Mouse (Mus musculus) megakaryocyte, adult 5-6 weeks (primary cell): ENCODE measurements around the gene Snrnp25. TPM values are rescaled to one million over a fixed set of nuclear protein-coding genes. Genes with fewer than 3 reads are reported as not detected.
A peak's percentile ranks its signal among the peaks of the same experiment; 100 is the strongest.
"Not testable (repeated sequence)": the region's sequence is repeated elsewhere in the genome, so short reads cannot be mapped to it uniquely, and the experiment has no call there.

Experiments
- ATAC-seq: 2 replicates; pipeline ENCODE4 v1.8.0; 2016; ENCODE audit warnings: mild to moderate bottlenecking, inconsistent platforms; ENCODE audit not compliant: poor library complexity, severe bottlenecking
- total RNA-seq, 2 experiments: library from RNA; stranded (forward) in 1 of 2; stranded (reverse) in 1 of 2; fragments of 153-499, 151-499 nt in 1 of 2; fragments of 221-1000, 200-1000 nt in 1 of 2; gene quantifications; 2 replicates each; pipeline versions ENCODE4 v1.2.3 to v1.2.4; 2015 to 2017

Gene Snrnp25
- total RNA-seq, 2 experiments from 2014 or later: 38.9 to 47.7 TPM

- no peak for ATAC-seq
Measured at GRCm38 (mm10) chr11:32194086-32194485, 11.1 kb upstream of the Snrnp25 start.

DNA sequence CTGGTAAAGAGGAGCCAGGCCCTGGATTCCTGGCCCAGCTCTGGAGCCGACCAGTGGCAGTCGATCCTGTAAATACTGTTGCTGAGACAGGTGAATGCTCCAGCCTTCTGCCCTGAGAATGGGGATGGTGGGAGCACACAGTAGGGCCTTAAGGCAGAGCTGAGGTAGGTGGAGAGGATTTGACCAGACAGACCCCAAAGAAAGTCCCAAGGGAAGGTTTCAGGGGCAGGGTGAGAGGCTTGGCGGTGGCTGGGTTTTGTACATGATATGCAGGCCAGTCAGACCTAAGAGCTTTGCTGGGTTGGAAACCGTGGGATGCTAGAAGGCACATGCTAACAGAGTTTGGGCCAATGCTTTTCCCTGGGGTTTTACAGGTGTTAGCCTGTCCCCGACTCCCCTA is 10.6 kb upstream of the Snrnp25 start:
- ATAC-seq: no peak

DNA sequence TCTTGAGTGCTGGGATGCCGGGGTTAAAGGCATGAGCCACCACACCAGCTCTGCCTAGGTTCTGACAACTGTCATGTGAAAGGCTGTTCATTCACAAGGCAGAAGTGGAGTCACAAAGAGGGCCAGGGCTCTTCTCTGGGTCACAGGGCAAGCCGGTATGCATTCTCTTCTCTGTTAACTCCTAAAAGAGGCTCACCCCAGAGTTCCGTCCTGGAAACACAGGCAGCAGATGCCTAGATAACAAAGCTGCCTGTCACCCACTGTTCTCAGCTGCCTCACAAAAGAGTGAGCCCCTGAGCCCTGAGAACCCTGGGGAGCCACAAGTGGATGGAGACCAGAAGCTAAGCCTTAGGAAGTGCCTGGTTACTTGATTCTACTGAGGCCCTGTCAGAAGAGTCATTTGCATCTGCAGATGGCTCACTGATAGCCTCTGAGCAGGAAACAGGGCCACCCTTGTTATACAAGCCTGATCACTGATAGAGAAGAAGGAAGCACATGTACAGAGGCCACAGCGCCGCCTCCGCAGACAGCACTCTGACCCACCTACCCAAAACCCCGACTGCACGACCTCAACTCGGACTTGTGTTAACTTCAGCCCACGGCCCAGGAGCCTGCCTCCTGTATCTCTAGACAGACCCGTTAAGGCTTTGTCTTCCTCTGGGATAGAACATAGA is 9.2 kb upstream of the Snrnp25 start:
- peak; percentile 47; the same call in 1 of the 2 replicates for ATAC-seq

DNA sequence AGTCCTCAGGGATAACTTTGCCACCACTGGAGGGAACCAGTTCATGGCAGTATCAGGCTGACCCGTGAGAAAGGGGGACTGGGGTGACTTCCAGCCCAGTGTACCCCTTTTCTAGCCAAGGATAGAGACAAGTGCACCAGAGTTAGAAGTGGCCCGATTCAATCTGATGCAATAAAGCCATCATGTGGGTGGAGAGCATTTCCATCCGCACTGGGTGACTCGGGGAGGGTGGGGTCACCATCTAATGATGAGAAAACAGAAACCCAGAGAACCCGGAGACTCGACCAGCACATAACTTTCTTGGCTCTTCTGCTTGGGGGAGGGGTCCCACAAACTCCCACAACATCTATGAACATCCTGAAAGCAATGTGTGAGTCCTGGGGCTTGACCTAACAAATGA is 8.5 kb upstream of the Snrnp25 start:
- no peak for ATAC-seq

DNA sequence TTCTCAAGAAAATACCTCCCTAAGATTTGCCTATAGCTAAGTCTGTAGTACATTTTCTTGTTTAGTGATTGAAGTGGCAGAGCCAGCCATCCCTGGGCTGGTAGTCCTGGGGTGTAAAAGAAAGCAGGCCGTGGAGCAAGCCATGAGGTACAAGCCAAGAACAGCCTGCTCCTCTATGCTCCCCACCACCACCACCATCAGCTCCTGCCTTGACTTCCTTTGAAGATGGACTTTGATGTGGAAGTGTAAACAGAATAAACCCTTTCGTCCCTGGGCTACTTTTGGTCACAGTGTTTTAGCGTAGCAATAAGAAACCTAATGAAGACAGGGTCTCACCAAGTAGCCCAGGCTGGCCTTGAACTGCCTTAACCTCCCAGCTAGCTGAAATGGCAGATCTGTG is 7.4 kb upstream of the Snrnp25 start:
- no peak for ATAC-seq

DNA sequence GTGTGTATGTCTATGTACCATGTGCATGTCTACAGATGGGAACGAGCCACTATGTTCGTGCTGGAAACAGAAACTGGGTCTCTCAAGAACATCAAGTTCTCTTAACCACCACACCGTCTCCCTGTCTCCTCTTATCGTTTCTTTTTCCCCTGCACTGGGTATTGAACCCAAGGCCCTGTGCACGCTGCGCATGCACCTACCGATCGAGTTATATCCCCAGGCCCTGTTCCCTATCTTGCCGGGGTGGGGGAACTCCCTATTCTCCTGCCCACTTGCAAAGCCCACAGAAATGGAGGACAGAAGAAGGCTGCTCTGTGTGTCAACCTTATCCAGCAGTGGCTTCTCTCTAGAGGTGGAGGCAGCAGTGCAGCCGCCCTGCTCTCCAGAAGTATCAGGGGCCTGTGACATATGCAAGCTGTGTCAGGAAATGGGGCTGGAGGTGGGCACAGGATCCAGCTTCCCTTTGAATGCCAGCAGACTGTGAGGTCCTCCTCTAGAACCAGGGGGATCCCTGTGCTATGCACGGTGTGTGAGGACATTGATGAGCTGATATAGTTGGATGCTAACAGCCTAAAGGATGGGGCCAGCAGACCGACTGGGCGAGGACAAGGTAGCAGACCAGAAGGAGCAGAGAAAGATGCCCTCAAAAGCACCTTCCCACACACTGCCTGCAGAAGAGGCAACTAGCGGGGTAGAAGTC is 6.8 kb upstream of the Snrnp25 start:
- no peak for ATAC-seq

- no peak for ATAC-seq
Measured at GRCm38 (mm10) chr11:32199230-32199629, 6.0 kb upstream of the Snrnp25 start.

- ATAC-seq: no peak
Measured at GRCm38 (mm10) chr11:32200075-32200601, 5.1 kb upstream of the Snrnp25 start, which contains the start of gene Il9r. Gene Il9r, minus strand, starts transcription at chr11:32200279.

DNA sequence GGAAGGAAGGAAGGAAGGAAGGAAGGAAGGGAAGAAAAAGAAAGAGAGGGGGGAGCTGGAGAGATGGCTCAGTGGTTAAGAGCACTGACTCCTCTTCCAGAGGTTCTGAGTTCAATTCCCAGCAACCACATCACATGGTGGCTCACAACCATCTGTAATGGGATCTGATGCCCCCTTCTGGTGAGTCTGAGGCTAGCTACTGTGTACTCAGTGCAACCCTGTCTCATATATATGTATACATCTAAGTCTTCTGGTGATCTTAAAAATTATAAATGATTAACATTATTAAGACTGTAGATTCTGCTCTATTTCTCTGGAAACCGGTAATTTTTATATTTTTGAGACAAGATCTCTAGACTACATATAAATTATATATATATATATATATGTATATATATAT is 4.2 kb upstream of the Snrnp25 start:
- not testable (repeated sequence) for ATAC-seq

DNA sequence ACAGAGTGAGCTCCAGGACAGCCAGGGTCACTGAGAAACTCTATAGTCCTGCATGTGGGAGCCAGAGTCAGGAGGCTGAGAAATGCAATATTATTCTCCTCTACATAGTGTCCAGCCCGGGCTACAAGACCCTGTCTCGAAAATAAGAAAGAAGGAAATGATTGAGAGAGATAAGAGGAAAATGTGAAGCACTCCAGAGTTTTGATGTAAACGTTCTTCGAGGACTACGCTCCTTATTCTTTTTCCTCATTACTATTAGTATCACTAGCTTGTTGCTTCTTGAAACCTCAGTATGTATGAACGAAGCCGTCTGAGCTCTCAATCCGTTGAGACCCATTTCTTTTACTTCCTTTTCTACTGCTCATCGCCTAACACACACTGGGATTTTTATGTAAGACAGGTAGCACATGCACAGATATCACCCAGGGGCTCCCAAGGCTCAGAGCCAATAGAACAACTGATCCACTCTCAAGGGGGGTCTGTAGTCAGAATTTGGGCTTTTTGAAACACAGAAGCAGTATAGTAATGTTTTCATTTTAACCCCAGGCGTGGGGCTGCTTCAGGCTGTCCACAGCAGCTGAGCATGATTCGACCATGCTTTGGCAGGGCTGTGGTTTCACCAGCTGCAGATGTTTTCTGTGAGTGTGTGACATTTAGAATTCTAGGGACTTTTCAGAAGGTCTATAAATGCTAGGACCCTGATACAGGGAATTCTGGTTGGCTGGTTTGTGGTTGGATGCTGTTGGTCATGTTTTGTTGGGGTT is 3.1 kb upstream of the Snrnp25 start:
- no peak for ATAC-seq

- no peak for ATAC-seq
Measured at GRCm38 (mm10) chr11:32210623-32211022, 5.4 kb downstream of the Snrnp25 start.

- no peak for ATAC-seq
Measured at GRCm38 (mm10) chr11:32215372-32216162, 10.4 kb downstream of the Snrnp25 start.

DNA sequence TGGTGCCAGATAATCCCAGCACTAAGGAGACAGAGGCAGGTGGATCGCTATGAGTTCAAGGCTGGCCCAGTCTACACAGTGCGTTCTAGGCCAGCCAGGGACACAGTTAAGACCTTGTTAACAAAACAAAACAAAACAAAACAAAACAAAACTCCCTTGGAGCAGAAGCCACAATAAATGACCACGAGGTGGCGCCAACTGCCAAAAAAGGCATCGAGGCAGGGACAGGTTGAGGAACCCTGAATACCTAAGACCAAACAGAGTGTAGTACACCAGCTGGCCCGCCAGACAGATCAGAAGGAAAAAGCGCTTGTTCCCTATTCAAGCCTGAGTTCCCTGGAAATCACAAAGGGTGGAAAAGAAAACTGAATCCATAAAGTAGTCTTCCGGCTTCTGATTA is 11.6 kb downstream of the Snrnp25 start:
- ATAC-seq: peak; percentile 81

DNA sequence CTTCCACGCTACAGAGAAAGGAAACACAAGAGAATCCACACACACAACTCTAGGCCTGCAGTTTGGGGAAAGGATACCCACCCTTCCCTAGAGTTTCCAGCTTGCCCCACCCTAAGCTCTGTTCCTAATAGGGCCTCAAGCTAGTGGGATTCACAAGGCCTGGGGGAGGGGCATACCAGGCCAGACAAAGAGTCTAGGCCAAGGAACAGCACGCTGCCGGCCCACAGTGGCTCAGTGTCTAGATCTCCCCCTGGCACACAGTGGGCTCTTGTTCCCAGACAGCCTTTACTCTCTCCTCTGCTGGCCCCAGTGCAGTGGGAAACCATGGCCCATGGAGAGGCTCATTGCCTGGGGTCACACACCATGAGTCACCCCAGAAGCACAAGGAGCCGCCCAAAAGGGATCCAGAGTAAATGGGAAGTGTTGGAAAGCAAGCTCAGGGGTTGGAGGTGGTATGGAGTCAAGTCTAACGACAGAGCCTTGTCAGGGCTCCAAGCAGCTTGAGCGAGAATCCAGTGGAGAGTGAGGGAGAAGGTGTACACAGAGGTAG is 13.4 kb downstream of the Snrnp25 start:
- ATAC-seq: no peak

GRCm38 (mm10) chr11:32219287-32219686 is 14.1 kb downstream of the Snrnp25 start:
- no peak for ATAC-seq

DNA sequence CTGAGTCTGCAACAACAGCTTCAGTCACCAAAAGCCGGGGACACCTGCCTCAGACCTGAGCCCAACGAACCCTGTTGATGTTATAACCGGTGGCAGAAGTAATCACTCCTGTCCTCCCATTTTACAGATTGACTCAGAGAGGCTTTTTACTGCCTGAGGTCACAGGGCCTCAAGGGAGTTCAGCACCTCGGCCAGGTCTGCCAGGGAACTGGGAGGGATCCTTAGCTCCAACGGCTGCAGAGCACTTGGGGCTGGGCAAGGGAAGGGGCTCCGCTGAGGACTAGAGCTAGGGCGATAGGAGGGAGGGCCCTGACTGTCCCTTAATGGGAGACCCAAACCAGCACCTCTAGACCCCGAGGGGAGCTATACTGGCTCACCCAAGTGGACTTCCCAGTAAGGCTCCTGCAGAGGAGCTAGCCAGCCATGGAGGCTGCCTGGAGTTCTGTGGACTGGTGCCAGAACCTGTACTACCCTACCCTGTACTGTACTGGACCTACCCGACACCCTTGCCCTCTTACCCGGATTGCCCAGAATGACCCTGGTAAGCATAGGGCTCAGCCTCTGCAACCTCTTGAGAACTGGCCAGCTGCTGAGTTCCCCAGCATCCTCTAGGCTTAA is 15.5 kb downstream of the Snrnp25 start:
- ATAC-seq: no peak

DNA sequence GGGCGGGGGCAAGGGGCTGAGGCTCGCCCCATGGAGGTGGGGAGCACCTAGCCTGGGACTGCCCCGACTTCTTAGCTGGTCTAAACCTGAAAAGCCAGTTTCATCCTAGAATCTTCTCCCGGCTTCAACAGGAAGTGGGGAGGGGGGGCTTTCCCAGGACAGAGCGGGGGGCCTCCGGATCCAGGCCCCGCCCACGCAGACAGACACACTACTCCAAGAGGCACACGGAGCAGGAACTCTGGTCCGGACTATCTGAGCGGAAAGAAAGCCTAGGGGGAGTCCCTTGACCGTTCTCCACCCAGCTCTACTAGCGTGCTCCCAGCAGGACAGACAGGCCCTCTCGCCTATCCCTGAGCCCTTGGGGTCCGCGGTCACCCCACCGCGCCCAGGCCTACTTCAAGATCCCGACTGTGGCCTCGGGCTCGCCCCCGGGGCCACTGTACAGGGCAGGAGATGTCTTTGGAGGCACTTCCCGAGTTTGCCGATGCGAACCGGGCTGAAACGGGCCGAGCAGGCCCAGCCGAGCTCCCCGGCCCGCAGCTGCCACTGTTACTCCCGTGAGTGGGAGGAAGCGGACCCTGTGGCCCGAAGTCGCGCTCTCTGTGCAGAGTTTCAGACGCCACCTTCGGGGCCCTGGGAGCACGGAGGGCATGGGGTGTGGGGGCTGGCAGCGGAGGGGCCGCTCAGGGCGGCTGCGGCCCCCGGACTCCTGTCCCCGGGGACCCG is 16.2 kb downstream of the Snrnp25 start:
- ATAC-seq: no peak

DNA sequence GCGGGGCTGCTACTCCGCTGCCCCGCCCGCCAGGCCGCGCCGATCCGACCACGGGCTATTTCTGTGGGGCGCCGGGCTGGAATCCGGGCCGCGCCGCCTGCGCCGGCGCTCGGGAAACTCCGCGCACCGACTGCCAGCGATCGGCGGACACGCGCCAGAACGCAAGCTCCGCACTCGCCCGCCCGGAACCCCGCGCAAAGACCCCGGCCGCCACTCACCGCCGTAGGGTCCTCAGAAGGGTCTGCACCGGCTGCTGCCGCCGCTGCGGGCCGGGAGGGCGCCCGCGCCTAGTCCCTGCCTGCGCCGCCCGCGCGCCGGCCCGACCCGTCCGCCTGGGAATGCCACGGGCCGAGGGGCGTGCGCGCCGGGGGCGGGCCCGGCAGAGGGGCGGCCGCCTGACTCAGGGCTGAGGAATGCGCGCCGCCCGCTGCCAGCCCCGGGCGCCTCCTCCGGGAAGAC is 16.8 kb downstream of the Snrnp25 start, which contains the start of gene Rhbdf1:
Rhbdf1 (minus strand) TSS at position 350 of the 459 bp plus-strand sequence.
- no peak for ATAC-seq

DNA sequence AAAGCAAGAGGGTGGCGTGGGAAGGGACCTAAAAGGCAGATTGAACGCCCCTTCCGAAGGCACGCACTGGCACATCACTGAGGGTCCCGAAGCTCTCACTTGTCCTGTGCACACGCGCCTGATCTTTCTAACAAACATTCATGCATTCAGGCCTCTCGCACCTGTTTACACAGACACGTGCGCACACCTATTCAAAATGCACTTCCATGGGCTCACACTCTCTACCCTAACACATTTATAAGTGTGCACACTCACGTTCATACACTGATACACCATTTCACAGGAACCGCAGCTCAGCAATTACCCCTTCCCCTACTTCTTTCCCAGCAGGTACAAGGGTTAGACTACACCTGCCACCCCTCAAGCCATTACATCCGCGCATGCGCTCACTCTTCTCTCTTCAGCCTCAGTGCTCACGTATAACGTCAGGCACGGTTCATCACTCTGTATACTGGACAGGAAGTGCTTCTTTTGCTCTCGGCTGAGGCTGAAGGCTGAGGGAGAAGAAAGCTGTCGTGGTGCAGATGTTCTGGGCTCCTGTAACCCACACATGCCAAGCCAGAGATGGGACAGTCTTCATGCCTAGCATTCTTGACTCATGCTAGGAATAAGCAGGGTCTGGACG is 17.5 kb downstream of the Snrnp25 start:
- ATAC-seq: no peak
